Mouse (Mus musculus): ENCODE data around the gene Paqr8.

Paqr8 gene

DNA sequence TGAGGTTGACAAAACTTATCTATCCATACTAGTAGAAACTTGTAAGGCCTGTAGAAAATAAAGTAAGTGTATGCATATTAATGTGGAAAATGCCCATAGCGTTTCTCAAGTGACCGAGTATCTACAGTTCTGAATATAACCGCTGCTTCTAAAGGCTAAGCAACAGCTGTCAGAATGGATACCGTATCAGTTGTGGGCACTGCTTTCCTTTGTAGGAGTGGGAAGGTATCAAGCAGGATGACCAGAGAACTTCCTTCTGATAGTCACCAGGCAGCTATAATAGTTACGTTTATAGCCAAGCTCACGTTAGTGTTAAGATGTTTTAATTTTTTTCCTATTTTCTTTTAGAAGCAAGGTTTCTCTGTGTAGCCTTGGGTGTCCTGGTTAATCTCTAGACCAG is 83.0 kb downstream of the Paqr8 start:
- no peak for DNase-seq (ENCODE audit: low spot score)

DNA sequence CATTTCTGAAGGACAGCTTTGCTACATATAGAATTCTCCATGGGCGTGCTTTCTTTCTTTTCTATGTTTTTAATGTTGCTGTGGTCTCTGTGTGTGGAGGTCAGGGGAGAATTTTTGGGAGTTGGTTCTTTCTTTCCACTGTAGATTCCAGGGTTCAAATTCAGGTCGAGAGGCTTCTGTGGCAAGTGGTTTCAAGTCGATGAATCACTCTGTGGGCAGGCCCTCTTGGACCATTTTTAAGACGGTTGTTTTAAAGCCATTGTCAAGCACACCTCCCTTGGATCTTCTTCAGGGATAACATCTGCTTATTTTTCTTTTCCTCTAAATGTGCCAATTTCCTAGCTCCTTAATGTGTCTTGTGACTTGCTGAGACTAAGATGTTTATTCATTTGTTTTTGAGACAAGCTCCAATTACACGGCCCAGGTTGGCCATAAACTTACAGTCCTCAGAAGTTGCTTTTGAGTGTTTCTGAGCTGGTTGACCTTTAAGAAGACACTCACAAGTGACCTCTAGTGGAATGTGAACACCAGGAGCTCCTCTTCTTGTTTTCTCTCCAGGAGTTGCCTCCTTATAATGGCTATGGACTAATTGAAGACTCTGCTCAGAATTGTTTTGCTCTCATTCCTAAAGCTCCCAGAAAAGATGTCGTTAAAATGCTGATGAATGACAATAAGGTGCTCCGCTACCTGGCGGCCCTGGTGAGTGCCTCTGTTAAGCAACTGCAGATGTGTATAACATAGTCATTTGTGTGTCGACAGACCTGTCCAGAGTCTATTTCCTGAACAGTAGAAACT is 84.1 kb downstream of the Paqr8 start:
- DNase-seq (ENCODE audit: low spot score) = no peak

DNA sequence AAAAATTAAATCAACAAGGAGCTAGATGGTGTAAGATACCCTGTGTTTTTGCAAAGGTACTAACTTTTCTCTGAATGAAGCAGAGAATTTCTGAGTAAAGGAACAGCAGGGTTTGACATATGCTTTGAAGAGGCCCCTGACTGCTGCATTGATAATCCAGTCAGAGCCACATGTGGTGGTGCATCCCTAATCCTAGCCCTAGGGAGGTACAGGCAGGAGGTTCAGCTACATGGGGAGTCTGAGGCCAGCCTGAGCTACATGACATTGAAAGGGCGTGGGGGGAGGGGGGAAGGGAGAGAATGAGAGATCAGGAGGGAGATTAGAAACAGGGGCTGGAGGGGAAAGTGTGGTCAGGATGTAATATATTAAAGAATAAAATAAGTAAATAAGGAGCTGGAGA is 90.1 kb downstream of the Paqr8 start:
- DNase-seq (ENCODE audit: low spot score) = no peak

- no peak for DNase-seq (ENCODE audit: low spot score)
Observed at GRCm38 (mm10) chr1:20981764-20982163, 91.4 kb downstream of the Paqr8 start.

- no peak for DNase-seq (ENCODE audit: low spot score)
Observed at GRCm38 (mm10) chr1:20984103-20984502, 93.7 kb downstream of the Paqr8 start.

GRCm38 (mm10) chr1:20984582-20984981 is 94.2 kb downstream of the Paqr8 start:
- DNase-seq (ENCODE audit: low spot score) = no peak

- DNase-seq (ENCODE audit: low spot score) = no peak
Observed at GRCm38 (mm10) chr1:20986378-20987056, 96.1 kb downstream of the Paqr8 start.

Data from yolk sac, embryonic 10.5 days (tissue).